Mouse (Mus musculus) cerebellum, adult 9-11 months (tissue): ENCODE measurements around the gene Ctf1.

Experiments
- DNase-seq: peaks from one replicate; pipeline ENCODE4 v3.0.0; 2022

Gene Ctf1

DNA sequence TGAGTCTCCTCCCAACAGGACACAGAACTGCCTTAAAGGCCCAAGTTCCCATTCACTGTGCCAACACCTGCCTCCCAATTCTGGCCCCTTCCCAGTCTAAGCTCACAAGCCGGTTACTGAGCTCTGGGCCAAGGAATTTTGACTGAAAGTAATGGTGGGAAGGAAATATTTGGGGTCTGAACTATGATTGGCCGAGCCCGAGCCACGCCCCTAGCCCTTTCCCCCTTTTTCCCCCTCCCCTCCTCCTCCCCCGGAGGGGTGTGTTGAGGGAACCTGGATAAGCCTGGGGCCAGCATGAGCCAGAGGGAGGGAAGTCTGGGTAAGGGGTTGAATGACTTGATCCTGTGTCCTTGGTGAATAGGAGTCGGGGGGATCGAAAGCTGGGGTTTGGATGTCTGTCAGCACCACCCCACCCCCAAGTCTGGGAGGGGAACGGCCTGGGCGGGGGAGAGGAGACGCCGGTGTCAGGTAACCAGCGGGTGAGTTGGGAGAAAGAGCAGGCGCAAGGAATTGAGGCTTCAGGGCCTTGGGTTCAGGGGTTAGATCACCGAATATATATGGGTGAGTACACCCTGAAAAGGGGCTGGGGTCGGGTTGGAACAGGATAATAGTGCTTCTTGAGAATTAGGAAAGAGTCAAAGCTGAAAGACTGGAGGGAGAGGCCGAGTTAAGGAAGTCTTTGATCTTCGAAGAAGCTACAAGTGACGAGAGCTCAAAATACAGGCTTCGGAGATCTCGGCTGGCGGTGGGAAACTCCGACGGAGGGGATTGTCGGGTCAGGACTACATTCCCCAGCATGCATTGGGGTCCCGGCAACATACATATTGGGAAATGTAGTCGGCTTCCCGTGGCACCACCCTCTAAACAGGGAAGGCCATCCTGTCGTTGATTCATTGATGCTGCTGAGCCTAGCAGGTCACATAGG is at the start of gene Ctf1:
Gene Ctf1, plus strand, starts transcription at position 276 of the 925 bp plus-strand sequence.
- DNase-seq, result peak; percentile 81

DNA sequence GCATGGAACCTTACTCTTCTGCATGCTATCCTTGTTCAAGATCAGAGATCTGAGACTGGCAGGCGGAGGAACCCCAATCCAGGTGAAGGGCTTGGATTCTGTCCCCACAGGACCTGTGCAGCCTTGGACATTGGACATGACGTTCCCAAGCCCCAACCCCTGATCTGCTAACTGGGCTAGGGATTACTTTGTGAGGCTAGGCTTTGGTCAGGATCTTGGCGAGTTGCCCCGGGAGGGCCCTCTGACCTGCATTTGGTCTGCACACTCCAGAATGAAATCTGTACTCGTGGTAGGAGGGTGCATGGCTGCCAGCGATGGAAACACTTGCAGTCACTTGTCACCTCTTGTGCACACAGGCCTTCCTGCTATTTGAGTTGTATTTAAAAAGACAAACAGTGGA is 49.6 kb upstream of the Ctf1 start:
- no peak for DNase-seq

DNA sequence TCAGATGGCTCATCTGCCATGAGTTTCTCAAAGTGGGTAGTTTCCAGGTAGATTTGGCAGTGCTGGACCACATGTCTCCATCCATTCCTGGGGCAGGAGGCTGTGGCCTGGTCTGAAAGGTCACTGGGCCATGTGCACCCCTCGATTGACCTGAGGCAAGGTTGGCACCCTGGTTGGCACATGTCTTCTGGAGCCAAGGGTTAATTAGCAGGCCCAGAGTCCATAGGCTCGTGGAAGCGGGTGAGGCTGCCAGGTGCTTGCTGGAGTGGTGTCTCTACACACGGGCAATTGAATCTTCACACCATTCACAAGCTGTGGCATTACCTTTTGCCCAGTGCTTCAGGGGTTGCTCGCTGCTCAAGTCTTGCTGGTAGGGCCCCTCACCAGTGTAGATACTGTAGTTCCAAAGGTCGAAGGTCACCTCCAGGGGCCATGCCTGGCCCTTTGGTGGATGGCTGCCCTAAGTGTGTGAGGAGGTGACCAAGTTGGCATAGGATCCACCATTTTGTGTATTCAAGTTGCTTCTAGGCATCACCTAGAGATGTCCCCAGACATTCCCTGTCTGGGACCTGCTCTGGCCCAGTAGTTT is 46.4 kb upstream of the Ctf1 start:
- DNase-seq, result no peak

DNA sequence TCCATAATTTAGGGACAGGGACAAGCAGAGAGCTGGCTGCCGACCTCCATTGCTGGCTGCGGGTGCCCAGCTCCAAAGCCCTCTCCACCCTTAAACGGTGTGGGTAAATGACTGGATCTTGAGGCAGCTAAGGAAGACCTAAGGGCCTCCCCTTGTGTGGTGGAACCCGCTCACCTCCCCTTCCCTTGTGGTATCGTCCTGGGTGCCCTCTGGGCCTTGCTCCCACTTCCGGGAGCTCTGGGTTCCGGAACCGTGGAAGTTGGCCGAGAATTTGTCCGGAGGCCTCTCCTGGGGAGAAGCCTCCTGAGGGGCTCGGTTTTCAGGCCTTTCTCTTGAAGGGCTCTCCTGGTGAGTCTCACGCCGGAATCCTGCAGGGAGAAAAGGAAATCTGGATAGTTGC is 45.9 kb upstream of the Ctf1 start:
- DNase-seq, result no peak

DNA sequence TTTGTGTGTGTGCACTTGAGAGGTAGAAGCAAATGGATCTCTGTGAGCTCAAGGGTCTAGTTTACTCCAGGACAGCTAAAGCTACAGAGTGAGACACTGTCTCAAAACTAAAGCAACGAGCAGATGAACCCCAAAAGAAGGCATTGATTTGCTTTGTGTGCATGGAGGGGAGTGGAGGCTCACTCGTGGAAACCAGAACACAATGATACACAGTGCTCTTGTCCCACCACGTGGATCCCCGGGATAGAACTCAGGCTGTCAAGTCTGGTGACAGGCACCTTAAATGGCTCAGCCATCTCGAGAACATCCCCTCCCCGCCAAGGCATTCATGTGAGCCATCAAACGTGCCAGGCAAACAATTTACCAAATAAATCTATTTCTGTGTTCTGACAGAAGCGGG is 45.4 kb upstream of the Ctf1 start:
- DNase-seq, result no peak

DNA sequence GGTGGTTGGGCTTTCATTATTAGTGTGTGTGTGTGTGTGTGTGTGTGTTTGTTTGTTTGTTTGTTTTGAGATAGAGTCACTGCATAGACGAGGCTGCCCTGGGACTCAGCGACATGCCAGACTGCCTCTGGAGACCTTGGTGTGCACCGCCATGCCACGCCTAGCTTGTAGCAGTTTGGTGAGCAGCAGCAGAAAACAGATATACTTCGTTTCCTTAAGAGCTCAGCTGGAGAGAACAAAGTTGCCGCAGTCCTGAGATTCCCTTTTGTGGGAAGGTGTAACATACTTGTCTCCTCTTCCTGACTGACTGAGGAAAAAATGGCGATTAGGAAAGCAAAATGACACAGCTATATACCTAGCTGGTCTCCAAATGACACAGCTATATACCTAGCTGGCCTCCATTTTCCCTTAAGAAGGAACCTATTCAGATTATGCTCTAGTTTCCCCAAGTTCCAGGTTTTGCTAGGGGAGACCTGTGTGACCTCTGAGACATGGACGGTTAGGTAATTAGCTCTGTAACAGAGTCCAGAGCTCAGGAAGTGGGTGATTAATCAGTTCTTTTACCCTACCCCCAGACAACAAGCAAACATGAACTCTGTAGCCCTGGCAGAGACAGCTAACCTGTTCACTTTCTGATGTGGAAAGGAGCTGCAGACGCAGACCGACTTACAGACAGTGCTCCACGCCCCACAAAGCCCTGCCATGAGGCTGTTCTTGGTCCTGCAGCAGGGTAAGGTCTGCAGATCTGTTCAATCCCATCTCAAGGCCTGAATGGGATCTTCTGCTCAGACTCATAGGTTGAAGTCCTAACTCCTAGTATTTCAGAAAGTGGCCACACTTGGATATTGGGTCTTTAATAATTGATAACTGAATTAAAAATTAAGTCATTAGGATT is 40.4 kb upstream of the Ctf1 start:
- DNase-seq, result no peak

DNA sequence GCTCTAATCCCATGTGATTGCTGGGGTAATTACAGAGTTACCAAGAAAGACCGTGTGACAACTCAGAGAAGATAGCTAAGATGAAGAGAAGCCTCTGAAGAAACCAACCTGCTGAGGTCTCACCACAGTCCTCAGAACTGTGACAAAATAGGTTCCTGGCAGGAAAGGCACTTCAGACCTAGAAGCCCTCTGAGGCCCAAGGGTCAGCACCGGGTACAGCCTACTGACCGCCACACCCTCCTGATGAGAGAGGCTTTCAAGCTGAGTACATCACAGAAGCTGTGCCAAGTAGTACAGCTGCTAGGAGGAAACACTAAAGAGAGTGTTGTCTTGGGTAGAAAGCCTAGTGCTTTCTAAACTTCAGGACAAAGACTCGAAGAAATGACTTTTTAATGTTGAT is 39.8 kb upstream of the Ctf1 start:
- DNase-seq, result no peak

DNA sequence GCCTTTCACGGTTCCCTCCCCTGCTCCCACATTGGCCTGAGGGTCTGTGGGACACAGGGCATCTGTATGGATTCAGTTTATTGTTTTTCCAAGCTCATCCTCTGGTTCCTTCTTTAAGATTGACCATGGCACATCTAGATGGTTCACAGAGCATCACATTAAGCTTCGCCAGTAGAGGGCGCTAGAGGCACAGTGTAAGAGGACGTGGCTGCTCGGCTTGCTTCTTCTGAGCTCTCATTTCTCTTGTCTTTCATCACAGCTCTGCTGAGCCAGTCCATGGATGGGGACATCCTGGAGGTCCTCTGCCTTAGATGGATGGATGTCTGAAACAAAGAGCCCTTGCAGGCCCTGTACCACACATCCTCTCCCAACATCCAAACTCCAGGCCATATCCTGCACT is 37.6 kb upstream of the Ctf1 start:
- DNase-seq, result peak; percentile 83

DNA sequence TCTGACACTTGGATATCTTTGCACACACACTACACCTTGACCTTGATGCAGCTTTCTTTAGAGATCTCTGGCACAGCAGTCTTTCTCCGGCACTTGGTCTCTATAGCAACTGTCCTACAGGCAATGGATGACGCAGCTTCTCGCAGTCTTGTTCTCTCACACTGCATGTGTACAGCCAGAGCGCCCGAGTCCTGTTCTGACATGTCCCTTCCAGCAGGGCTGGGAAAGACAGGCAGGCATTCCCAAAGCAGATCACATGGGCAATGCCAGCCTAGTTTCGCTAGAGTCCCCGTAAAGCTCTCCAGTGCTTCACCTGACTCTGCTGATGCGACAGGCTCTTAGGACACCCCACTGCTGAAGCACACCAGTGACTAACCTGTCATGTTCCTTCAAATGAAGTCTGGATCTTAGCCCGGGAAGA is 37.1 kb upstream of the Ctf1 start:
- DNase-seq, result no peak

DNA sequence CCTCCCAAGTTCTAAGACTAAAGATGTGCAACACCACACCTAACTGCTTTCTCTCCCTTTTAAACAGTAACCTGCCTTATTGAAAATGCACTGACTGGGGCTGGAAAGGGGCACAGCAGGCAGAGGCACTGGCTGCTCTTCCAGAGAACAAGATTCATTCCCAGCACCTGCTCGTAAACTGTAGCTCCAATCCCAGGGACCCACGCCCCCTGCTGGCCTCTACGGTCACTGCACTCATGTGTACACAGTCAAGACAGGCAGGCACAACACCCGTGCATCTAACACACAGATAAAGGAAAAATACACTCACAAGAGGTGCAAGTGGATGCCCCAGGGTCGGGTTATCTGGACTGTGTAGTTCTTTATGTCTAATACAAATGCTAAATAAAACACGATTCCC is 35.5 kb upstream of the Ctf1 start:
- DNase-seq, result no peak

DNA sequence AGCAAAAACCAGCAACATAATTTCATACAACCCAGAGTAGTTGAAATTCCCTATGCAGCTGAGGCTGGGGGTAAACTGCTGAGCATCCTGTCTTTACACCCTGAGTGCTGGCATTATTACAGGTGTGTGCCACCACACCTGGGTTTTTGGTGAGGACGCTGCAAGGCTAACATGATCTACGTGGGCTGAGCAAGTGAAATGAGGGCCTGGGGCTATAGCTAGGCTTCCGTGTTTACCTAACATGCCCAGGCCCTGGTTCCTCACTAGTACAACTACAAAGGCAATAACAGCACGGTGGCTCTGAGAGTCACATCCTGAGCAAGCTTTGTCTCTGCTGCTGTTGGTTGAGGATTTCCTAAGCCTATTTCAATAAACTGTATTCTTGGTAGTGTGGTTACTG is 34.9 kb upstream of the Ctf1 start:
- DNase-seq, result no peak

DNA sequence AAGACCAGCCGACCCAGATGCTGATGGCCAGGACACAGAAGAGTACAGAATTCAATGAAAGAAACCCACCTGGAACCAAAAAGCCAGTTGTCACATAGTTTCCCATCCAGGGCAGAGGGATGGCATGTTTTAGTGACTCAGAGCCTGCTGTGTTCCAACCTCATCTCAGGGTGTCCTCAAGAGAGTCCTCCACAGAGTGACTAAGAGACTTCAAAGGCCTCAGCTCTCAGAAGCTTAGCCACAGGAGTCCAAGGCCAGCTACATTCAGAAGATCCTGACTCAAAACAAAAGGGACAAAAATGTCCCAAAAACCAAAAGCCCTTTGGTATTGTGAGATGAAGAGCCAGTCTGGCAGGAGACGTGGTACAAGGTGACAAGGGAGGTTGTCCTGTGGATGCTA is 33.7 kb upstream of the Ctf1 start:
- no peak for DNase-seq

DNA sequence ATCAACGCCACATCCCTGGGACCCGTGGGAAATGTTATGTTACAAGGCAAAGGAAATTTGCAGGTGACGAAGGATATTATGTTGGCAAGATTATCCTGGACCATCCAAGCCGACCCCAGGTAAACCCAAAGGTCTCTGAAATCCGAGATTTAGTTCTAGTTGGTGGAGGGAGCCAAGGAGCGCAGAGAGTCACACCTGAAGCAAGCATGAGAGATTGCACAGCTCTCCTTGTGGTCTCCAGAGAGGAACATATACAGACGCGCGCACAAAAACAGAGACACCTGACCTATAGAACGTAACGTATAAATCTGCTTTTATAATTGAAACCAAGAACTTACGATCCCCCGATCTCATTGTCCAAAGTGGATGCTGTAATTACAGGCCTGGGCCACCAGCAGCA is 32.0 kb upstream of the Ctf1 start:
- DNase-seq, result no peak

DNA sequence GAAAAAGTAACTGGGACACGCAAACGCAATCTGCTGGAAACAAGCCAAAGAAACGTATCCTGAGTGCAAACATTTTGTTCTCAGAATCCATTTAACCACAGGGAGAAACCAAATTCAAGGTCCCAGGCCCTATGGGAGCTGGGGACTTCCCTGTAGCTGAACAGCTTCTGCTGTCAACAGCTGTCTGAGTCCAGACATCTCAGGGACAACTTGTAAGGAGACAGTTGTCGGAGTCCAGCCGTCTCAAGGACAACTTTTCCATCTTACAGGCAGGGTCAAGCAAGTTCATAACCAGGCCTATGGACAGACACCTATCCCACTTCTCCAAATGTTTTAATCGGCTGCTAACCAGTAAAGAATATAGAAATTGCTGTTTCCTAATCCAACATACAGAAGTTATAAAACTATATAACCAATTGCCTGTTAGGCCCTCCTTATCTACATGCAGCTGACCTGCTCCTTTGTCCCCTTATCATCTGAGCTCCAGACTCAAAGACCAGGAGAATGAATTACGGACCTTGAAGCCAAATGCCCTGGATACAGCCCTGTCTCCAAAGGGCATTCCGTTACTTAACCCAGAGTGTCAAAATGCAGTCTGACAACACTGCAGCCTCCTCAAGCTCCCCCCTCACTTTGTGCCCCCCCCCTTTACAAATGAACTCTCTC is 30.5 kb upstream of the Ctf1 start:
- no peak for DNase-seq

DNA sequence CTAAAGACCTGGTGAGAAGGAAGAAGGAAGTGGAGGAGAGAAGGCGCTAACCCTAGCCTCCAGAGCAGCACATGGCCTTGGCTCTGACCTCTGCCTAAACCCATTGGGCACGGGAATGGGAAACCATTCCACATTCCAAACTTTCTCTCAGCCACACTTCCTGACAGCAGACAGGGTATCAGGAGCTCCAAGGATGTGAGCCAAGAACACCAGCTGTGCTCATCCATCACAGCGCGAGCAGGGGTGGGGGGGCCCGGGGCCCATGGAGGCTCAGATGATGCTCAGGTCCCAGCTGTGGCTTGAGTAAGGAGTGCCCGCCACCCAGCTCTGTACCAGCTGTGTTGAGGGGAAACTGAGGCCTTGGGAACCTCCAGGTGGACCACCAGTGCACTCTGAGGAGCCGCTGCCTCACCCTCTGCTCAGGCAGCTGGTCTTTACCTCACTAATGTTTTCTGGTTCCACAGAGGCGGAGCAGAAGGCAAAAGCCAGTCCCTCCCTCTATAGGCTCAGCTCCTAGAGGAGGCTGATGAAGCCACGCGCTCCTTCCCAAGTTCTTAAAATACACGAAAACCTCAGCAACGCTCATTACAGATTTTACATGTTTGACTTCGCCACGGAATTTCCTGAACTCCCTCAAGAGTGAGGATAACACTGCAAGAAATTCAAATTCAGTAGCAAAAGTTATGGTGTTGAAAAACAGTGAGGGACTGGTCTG is 27.1 kb upstream of the Ctf1 start:
- DNase-seq, result no peak

DNA sequence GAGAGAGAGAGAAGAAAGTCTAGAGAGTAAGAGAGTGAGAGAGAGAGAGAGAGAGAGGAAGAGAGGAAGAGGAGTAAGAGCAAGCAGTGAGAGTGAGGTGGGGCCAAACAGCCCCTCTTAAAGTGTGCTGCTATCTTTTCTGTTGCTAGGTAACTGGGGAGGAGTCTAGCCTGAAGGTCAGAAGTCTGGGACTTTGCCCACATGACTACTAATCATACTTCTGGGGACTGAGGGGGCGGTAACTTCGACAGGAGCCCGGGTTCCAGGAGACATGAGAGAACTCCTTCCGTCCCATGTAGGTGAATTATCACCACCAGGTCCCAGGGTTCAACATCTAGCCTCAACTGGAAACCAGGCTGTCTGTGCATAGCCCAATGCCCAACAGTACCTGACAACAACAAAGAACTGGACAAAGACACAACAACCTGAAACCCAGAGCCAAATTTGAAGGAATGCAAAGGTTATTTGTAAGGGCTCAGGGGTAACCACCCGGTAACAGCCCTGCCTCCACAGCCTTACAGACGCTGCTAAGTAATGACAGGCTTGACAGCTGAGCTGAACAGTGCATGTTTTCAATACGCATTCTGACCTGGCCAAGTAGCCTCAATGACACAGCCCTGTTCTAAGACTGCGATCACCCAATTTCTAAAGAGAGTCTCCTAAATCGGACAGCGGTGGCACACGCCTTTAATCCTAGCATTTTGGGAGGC is 25.6 kb upstream of the Ctf1 start:
- no peak for DNase-seq

DNA sequence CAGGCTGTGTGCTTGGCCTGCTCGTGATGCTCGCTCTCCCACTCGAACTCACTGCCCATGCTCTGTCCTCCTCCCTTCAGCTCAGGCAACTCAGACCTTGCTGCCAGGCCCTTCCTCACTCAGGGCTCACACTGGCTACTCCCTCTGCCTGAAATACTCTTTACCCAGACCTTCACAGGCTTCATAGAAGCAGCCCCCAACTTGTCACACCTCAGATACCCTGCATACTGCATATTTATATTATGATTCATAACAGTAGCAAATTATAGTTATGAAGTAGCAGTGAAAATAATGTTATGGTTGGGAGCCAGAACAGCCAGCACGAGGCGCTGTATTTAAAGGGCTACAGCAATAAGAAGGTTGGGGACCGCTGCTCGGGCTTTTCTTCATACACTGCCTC is 23.6 kb upstream of the Ctf1 start:
- DNase-seq, result no peak

DNA sequence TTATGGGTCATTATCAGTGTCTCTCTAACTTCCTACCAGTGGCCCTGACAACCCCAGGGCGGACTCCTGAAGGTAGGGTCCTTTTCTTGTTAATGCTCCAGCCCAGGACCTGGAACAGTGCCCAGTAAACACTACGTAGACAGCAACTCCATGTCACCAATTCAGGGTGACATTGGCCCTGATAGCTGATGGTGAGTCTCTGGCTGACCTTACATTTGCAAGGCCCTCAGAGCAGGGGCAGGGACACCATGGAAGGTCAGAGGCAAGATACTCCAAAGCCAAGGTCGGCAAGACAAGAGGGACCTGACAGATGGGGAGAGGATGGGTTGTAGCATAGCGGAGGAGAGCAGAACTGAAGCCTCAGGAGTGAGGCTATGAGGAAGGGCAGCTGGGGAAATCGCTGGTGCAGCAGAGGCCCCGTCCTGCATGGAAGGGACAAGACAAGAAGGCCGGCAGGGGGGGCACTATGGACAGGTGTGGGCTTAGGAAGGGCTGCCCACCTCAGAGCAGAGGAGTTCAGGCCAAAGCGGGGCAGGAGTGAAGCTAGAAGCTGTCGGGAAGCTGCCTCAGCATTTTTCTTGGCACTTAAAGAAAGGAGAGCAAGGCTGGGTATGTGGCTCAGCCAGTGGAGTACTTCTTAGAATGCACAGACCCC is 22.8 kb upstream of the Ctf1 start:
- DNase-seq, result no peak

DNA sequence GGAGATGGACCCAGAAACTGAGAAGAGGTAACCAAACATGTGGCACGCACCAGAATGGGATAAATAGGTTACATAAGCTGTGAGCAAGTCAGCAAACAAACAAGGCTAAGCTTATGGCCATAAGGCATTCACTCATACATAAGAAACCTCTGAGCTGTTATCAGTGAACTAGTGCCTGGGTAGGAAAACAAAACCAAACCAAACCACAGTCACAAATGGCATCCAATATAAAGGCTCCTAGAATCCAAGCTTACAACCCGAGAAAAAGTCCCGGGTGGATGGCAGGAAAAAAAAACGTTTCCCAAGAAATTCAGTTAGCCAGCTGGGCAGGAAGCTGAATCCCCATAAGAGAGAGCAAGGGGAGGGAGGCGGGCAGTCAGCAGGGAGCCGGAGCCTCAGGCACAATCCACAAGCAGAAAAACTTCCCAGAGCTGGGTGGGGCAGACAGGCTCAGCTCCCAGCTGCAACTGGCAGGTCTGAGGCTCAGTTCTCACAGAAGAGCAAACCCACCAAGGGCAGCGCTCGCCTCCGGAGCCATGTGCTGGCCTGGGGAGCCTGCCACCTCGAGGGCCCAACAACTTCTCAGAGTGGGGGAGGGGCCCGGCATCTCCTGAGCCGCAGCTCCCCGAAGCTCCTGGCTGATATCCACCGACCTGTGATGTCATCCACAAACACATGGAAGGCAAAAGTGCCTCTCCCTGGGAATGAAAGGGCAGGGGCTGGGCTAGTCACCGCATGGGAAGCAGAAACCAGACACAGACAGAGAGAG is 21.1 kb upstream of the Ctf1 start:
- DNase-seq, result peak; percentile 79

DNA sequence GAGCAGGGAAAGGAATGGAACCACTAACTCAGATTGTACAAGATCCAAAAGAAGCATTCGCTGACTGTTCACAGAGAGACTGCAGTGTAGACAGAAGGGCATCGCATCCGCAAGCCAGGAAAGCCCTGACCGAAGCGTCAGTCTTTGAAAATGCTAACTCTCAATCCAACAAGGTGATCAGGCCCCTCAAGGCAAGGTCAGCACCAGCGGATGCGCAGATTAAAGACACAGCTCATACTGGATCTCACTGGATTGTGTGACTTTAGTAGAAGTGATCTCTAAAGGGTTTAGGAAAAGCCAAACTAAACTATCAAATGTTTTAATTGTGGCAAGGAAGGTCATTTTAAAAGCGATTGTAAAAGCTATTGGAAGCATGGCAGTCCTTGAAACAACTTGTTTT is 19.2 kb upstream of the Ctf1 start:
- no peak for DNase-seq
